Mouse (Mus musculus): ENCODE results near the gene Tbc1d2.

DNA sequence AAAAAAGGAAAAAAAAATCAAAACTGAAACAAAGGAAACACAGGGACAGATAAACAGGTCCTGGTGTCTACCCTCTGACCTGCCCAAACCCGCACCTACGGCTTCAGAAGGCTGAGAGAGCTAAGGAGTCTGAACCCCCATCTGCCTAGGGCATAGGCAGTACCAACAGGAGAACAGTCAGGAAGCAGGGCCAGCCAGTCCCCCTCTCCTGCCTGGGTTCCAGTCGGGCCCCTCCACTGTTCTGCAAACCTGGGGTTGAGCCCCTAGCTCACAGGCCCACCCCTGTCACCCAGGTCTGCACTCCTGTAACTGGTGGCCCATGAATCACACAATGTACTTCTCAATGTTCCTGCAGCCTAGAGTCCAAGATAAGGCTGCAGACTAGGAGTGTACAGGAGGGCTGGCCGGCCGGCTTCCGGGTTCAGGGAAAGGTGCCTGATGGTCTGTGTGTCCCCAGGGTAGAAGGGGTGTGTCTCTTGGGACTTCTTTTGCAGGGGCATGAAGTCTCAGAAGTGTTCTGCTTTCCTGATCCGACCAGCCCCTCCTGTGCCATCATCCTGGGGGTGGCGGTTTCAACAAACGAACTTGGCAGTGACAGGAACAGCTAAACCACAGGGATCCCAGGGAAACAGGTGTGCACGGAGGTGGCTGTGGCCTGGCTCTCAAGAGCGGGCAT lies 52.6 kb downstream of the Tbc1d2 start:
- TF ChIP-seq CTCF (IDR thresholded peaks at IDR 0.05; ENCODE audit: extremely low read depth, insufficient read length, insufficient replicate concordance, low read depth, low read length): no peak
- TF ChIP-seq POLR2A (IDR thresholded peaks at IDR 0.05; ENCODE audit: low read depth, low read length): peak; percentile 48
